Mouse (Mus musculus) liver, postnatal 0 days (tissue): Measurements from ENCODE around the gene Dennd5a. TPM values are rescaled to one million over a fixed set of nuclear protein-coding genes. Genes with fewer than 3 reads are reported as not detected.

ENCODE experiments used
- ATAC-seq: fragments of 200-750 bp; cut with Nextera tagmentation; 2 replicates; pipeline ENCODE4 v1.8.0; 2017; ENCODE audit warnings: mild to moderate bottlenecking, moderate library complexity
- DNase-seq: peaks from one replicate; pipeline ENCODE4 v3.0.0-alpha.2; 2016
- H3K27ac ChIP-seq: fragments of 300-500 bp; sonication (generic); 2 replicates; pipeline ENCODE4 v1.5.1; 2014; ENCODE audit warnings: antibody characterized with exemption, moderate library complexity, mild to moderate bottlenecking, low read depth
- H3K27me3 ChIP-seq: fragments of 300-500 bp; sonication (generic); 2 replicates; pipeline ENCODE4 v1.6.1; 2014; ENCODE audit warnings: low read length, control low read depth, mixed read lengths; ENCODE audit not compliant: insufficient read depth
- H3K36me3 ChIP-seq: fragments of 300-500 bp; sonication (generic); replicated peaks from 2 replicates; pipeline ENCODE4 v1.6.1; 2014; ENCODE audit warnings: mild to moderate bottlenecking, control low read depth, low read length, moderate library complexity, mixed read lengths; ENCODE audit not compliant: insufficient read depth
- H3K4me1 ChIP-seq: fragments of 300-500 bp; sonication (generic); 2 replicates; pipeline ENCODE4 v1.6.1; 2014; ENCODE audit warnings: antibody characterized with exemption, mild to moderate bottlenecking, control low read depth; ENCODE audit not compliant: insufficient read depth
- H3K4me2 ChIP-seq: fragments of 300-500 bp; sonication (generic); 2 replicates; pipeline ENCODE4 v1.6.1; 2014; ENCODE audit warnings: low read depth, mild to moderate bottlenecking, low read length, moderate library complexity, mixed read lengths
- H3K4me3 ChIP-seq: fragments of 300-500 bp; sonication (generic); 2 replicates; pipeline ENCODE4 v1.5.1; 2014; ENCODE audit warnings: low read depth, low read length
- H3K9ac ChIP-seq: fragments of 300-500 bp; sonication (generic); replicated peaks from 2 replicates; pipeline ENCODE4 v1.6.1; 2014; ENCODE audit warnings: mild to moderate bottlenecking, moderate library complexity
- H3K9me3 ChIP-seq: fragments of 300-500 bp; sonication (generic); 2 replicates; pipeline ENCODE4 v1.6.1; 2016; ENCODE audit warnings: mild to moderate bottlenecking, control low read depth, low read length, mixed read lengths
- CTCF ChIP-seq: sonication (generic); IDR thresholded peaks from 2 replicates; pipeline ENCODE4 v1.5.1; 2016; ENCODE audit warnings: antibody characterized with exemption, low read depth
- EP300 ChIP-seq: IDR thresholded peaks from 2 replicates; pipeline ENCODE4 v1.6.1; 2016; ENCODE audit warnings: antibody characterized with exemption, low read depth, mild to moderate bottlenecking
- WGBS: fragments of 180-500 bp; shearing (Covaris S2); extraction: QIAGEN DNeasy Blood & Tissue Kit; methylation state at CpG from one replicate; pipeline ENCODE4 v1.1.7; 2014; ENCODE audit not compliant: insufficient replicate concordance; 5-methylcytosine and 5-hydroxymethylcytosine counted together
- polyA plus RNA-seq: library from polyadenylated mRNA; unstranded; fragments of >200 nt; fragmentation: Nextera tagmentation; extraction: Ambion mirVana; gene quantifications from 2 replicates; pipeline ENCODE4 v1.2.1, GENCODE M21; 2015

Gene Dennd5a
- polyA plus RNA-seq, 1 experiment from 2014 or later: 8.0 TPM

- no peak overlapping the region for H3K9ac ChIP-seq
- DNase-seq (peak; percentile 37), ATAC-seq (peak; percentile 51; the same call in 1 of the 2 replicates)
- TF ChIP-seq CTCF: no peak
- no peak for TF ChIP-seq EP300
- no peak overlapping the region for H3K4me3 ChIP-seq
- no peaks in the 10 kb centered on the region for H3K27me3 ChIP-seq
- WGBS: 55% methylated on average over 11 of the region's 11 CpGs
- no peaks in the 10 kb centered on the region for H3K9me3 ChIP-seq
- H3K4me2 ChIP-seq: no peak overlapping the region
- H3K4me1 ChIP-seq: no peaks in the 10 kb centered on the region
- H3K27ac ChIP-seq: 0 out of 2 replicates have a peak overlapping the region, but pooled peaks have one; percentile 16
- peaks cover 7% of the 10 kb centered on the region for H3K36me3 ChIP-seq
Observed at GRCm38 (mm10) chr7:109967805-109968579, 7.7 kb upstream of the Dennd5a start.

- Histone ChIP-seq H3K9ac (no peak overlapping the region), H3K4me3 (no peak overlapping the region), H3K9me3 (no peaks in the 10 kb centered on the region), H3K36me3 (no peaks in the 10 kb centered on the region), H3K4me1 (0 out of 2 replicates have a peak, but pooled peaks cover 2% of the 10 kb centered on the region), H3K27ac (no peak overlapping the region), H3K4me2 (no peak overlapping the region), H3K27me3 (no peaks in the 10 kb centered on the region)
- ATAC-seq: no peak
- DNase-seq: no peak
- TF ChIP-seq CTCF (peak; percentile 36), EP300 (no peak)
Observed at GRCm38 (mm10) chr7:109965658-109966057, 5.4 kb upstream of the Dennd5a start.

DNA sequence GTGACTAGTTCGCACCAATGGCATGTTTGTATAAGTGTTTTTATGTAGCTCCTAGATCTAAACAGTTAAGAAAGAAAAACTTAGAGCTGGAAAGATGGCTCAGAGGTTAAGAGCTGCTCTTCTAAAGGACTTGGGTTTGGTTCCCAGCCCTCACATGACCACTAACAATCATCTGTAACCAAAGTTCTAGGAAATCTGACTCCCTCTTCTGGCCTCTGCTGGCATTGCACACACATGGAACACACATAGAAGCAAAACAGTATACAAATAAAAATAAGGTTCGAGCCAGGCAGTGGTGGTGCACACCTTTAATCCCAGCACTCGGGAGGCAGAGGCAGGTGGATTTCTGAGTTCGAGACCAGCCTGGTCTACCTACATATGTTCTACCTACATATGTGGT, 3.4 kb upstream of the Dennd5a start:
- no peak for ATAC-seq
- no peak for DNase-seq
- no peaks in the 10 kb centered on the region for H3K36me3 ChIP-seq
- no peaks in the 10 kb centered on the region for H3K9me3 ChIP-seq
- no peak overlapping the region for H3K27ac ChIP-seq
- H3K9ac ChIP-seq: no peak overlapping the region
- H3K4me1 ChIP-seq: peaks cover 6% of the 10 kb centered on the region
- no peaks in the 10 kb centered on the region for H3K27me3 ChIP-seq
- 90% methylated on average over 4 of the region's 4 CpGs for WGBS
- no peak overlapping the region for H3K4me2 ChIP-seq
- H3K4me3 ChIP-seq: no peak overlapping the region
- TF ChIP-seq EP300 (no peak), CTCF (peak; percentile 30)

DNA sequence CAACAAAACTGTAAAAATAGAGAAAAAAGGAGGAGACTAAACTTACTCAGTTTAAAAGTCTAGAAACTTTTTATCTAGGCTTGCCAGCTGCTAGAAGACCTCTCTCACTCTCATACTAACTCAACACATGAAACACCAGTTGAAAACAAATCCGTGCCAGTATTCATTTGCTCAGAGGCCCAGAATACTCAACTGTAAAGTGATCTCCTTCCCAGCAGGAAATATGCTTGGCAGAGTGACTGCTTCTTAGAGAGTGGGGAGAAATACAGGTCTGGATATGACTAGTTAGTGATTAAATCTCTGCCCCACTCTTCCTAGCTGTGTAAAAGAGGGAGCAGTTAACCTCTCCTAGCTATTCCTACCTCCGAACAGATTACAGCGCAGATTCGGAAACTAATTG, 2.3 kb upstream of the Dennd5a start:
- Histone ChIP-seq H3K4me1 (peaks cover 16% of the 10 kb centered on the region), H3K4me2 (no peak overlapping the region), H3K4me3 (no peak overlapping the region), H3K36me3 (no peaks in the 10 kb centered on the region), H3K27ac (no peak overlapping the region), H3K27me3 (no peaks in the 10 kb centered on the region), H3K9ac (no peak overlapping the region), H3K9me3 (no peaks in the 10 kb centered on the region)
- DNase-seq (no peak), ATAC-seq (no peak)
- no peak for TF ChIP-seq CTCF
- no peak for TF ChIP-seq EP300
- WGBS: 77% methylated on average over 4 of the region's 4 CpGs

DNA sequence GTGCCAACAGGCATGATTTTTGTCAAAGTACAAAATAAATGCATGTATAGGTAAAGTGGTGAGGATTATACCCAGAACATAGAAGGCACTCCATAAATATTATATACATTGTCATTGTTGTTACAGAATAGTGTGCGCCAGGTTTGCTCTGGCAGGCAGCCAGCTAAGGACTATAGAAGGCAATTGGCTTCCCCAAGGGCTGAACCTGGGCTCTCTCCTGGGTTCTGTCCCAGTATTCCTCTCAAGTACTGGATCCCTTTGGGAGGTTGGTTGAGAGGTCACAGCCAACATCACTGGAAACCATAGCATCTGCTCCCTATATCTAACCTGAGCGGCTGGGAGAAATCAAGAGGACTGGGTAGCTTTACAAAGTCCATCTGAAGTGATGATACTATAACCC, 1.3 kb upstream of the Dennd5a start:
- Histone ChIP-seq H3K27ac (no peak overlapping the region), H3K9ac (no peak overlapping the region), H3K4me3 (no peak overlapping the region), H3K4me2 (no peak overlapping the region), H3K36me3 (no peaks in the 10 kb centered on the region), H3K9me3 (no peaks in the 10 kb centered on the region), H3K4me1 (peaks cover 24% of the 10 kb centered on the region), H3K27me3 (no peaks in the 10 kb centered on the region)
- no peak for ATAC-seq
- DNase-seq: no peak
- no peak for TF ChIP-seq EP300
- no peak for TF ChIP-seq CTCF
- WGBS: 81% methylated on average over 2 of the region's 2 CpGs

DNA sequence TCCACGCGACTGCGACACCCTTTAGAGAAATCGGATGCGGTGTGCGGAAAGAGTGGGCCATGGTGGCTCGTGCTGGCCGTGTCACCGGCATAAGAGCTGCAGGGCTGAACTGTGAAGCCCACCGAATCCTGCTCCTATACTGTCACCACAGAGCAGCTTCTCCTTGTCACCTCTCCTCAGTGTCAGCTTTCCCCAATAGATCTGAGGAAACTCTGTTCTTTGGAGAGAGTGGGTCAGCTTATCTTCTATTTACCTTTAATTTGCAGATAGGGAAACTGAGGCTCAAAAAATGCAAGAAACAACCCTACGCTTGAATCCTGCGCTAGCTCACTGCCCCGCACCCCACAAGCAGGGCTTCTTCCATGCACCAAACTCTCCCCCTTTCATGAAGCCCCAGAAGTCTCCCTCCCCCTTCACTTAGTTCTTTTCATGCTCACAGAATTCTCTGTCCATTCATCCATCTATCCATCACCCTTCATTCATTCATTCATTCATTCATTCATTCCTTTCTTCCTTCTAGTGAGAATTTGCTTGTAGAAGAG, 414 bp upstream of the Dennd5a start:
- Histone ChIP-seq H3K27ac (peak overlapping the region; percentile 93), H3K4me3 (peak overlapping the region; percentile 82), H3K9ac (peak overlapping the region; percentile 94), H3K4me2 (peak overlapping the region; percentile 85), H3K4me1 (peaks cover 24% of the 10 kb centered on the region), H3K36me3 (no peaks in the 10 kb centered on the region), H3K27me3 (no peaks in the 10 kb centered on the region), H3K9me3 (no peaks in the 10 kb centered on the region)
- ATAC-seq (no peak), DNase-seq (no peak)
- 12% methylated on average over 13 of the region's 13 CpGs for WGBS
- TF ChIP-seq EP300 (no peak), CTCF (no peak)
